Mouse (Mus musculus) gastrocnemius, postnatal 25 days (tissue): ENCODE results near the gene Mfap3. TPM values are rescaled to one million over a fixed set of nuclear protein-coding genes. Genes with fewer than 3 reads are reported as not detected.

ENCODE experiments used
- total RNA-seq, 2 experiments: library from RNA; stranded (reverse); gene quantifications; 1 replicate in 1 of 2; 2 replicates in 1 of 2; pipeline ENCODE4 v1.2.3; 2021

The Mfap3 gene
- total RNA-seq, 2 experiments from 2014 or later: 7.2 to 9.1 TPM

Other genes with a start within 250 kb of the Mfap3 start
- 10 to 100 TPM; 45.8 to 46.8 TPM for gene Fam114a2, start within 50 bp of the Mfap3 start, total RNA-seq
- gene Galnt10, start 126.8 kb downstream of the Mfap3 start, total RNA-seq: 1 to 10 TPM; 6.0 to 7.5 TPM